Mouse (Mus musculus) bone marrow macrophage, adult 2 months (primary cell): ENCODE data around the gene Olfr288.

Source experiments
- CTCF ChIP-seq: IDR thresholded peaks from 2 replicates; pipeline ENCODE4 v1.5.1; 2012; ENCODE audit warnings: low read depth, mild to moderate bottlenecking, low read length, moderate library complexity
- POLR2A ChIP-seq: IDR thresholded peaks from 2 replicates; pipeline ENCODE4 v1.6.1; 2012; ENCODE audit warnings: mild to moderate bottlenecking, low read depth, low read length, borderline replicate concordance

DNA sequence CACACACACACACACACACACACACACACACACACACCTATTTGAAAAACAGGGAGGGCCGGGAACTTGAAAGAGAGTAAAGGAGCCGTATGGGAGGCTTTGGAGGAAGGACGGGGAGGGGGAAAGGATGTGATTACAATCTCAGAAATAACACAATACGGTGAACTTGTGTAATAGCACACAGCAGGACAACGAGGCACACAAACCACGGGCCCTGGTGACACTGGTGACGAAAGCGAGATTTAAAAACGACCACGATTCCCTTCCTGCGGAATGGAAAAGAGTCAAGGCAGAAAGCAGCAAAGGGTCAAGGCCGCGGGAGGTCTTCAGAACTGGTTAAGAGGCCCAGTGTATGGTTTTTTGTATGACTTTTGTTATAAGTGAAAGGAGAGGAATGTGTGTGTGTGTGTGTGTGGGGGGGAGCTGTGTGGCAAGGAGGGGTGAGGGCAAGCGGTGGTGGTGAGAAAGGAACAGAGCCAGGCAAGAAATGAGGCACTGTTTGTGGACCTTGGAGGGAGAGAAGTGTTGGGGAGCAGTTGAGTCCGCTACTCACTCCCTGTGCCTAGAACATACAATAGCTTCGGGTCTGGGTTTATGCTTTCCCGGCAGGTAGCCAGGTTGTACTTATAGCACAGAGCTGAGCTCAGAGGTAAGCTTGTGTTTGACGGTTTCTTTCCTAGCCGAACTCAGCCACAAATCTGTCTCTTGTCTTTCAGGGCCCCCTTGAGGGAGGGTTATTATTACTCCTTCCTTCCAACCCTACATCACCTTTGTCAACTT is 34.1 kb downstream of the Olfr288 start:
- no peak for TF ChIP-seq POLR2A
- TF ChIP-seq CTCF, result no peak
